Mouse (Mus musculus) limb, embryonic 11.5 days (tissue): ENCODE data around the gene Mmachc. TPM values are rescaled to one million over a fixed set of nuclear protein-coding genes. Genes with fewer than 3 reads are reported as not detected.
"Not testable (repeated sequence)": the region's sequence is repeated elsewhere in the genome, so short reads cannot be mapped to it uniquely, and the experiment has no call there.

ENCODE experiments used
- ATAC-seq: fragments of 200-750 bp; cut with Nextera tagmentation; 2 replicates; pipeline ENCODE4 v1.8.0; 2017; ENCODE audit warnings: low read depth; ENCODE audit not compliant: insufficient number of reproducible peaks, low FRiP score, low TSS enrichment
- DNase-seq: peaks from one replicate; pipeline ENCODE4 v3.0.0-alpha.2; 2015; ENCODE audit warnings: low spot score
- H3K27ac ChIP-seq: fragments of 300-500 bp; sonication (generic); replicated peaks from 2 replicates; pipeline ENCODE4 v1.5.1; 2014; ENCODE audit warnings: low read depth, mild to moderate bottlenecking, low read length
- H3K27me3 ChIP-seq: fragments of 300-500 bp; sonication (generic); 2 replicates; pipeline ENCODE4 v1.6.1; 2014; ENCODE audit warnings: mild to moderate bottlenecking, low read length, mixed read lengths; ENCODE audit not compliant: control insufficient read depth, insufficient read depth
- H3K36me3 ChIP-seq: fragments of 300-500 bp; sonication (generic); 2 replicates; pipeline ENCODE4 v1.6.1; 2014; ENCODE audit warnings: mild to moderate bottlenecking, low read length, moderate library complexity, mixed read lengths; ENCODE audit not compliant: control insufficient read depth, insufficient read depth
- H3K4me1 ChIP-seq: fragments of 300-500 bp; sonication (generic); 2 replicates; pipeline ENCODE4 v1.6.1; 2014; ENCODE audit warnings: low read length, mixed read lengths; ENCODE audit not compliant: control insufficient read depth, insufficient read depth
- H3K4me2 ChIP-seq: fragments of 300-500 bp; sonication (generic); 2 replicates; pipeline ENCODE4 v1.6.1; 2014; ENCODE audit warnings: low read depth, mild to moderate bottlenecking, moderate library complexity; ENCODE audit not compliant: severe bottlenecking
- H3K4me3 ChIP-seq: fragments of 300-500 bp; sonication (generic); 2 replicates; pipeline ENCODE4 v1.5.1; 2014; ENCODE audit warnings: low read depth, low read length
- H3K9ac ChIP-seq: fragments of 300-500 bp; sonication (generic); 2 replicates; pipeline ENCODE4 v1.6.1; 2014; ENCODE audit warnings: mild to moderate bottlenecking, low read length
- H3K9me3 ChIP-seq: fragments of 300-500 bp; sonication (generic); 2 replicates; pipeline ENCODE4 v1.6.1; 2016; ENCODE audit warnings: low read length; ENCODE audit not compliant: control insufficient read depth
- WGBS: fragments of 180-500 bp; shearing (Covaris S2); extraction: QIAGEN DNeasy Blood & Tissue Kit; methylation state at CpG from one replicate; pipeline ENCODE4 v1.1.7; 2014; 5-methylcytosine and 5-hydroxymethylcytosine counted together
- polyA plus RNA-seq: library from polyadenylated mRNA; unstranded; fragments of >200 nt; fragmentation: Nextera tagmentation; extraction: Ambion mirVana; gene quantifications from 2 replicates; pipeline ENCODE4 v1.2.1, GENCODE M21; 2014

Mmachc gene
- polyA plus RNA-seq, 1 experiment from 2014 or later = 24.0 TPM

- no peaks in the 10 kb centered on the region for H3K4me1 ChIP-seq
- H3K36me3 ChIP-seq = no peaks in the 10 kb centered on the region
- WGBS = 75% methylated on average over 2 of the region's 2 CpGs
- H3K9me3 ChIP-seq = no peaks in the 10 kb centered on the region
- ATAC-seq (no peak), DNase-seq (no peak)
- H3K27me3 ChIP-seq = no peaks in the 10 kb centered on the region
- H3K9ac ChIP-seq = no peak overlapping the region
- no peak overlapping the region for H3K27ac ChIP-seq
- H3K4me2 ChIP-seq = no peak overlapping the region
- H3K4me3 ChIP-seq = no peak overlapping the region
Measured at GRCm38 (mm10) chr4:116672785-116673184, 35.4 kb downstream of the Mmachc start.

GRCm38 (mm10) chr4:116669291-116669690, 38.9 kb downstream of the Mmachc start:
- no peaks in the 10 kb centered on the region for H3K4me1 ChIP-seq
- WGBS = 57% methylated on average over 2 of the region's 2 CpGs
- DNase-seq = no peak
- H3K4me2 ChIP-seq = no peak overlapping the region
- no peak overlapping the region for H3K27ac ChIP-seq
- no peaks in the 10 kb centered on the region for H3K27me3 ChIP-seq
- no peak overlapping the region for H3K9ac ChIP-seq
- no peaks in the 10 kb centered on the region for H3K36me3 ChIP-seq
- H3K9me3 ChIP-seq = no peaks in the 10 kb centered on the region
- ATAC-seq = no peak
- H3K4me3 ChIP-seq = no peak overlapping the region

GRCm38 (mm10) chr4:116668145-116668544, 40.1 kb downstream of the Mmachc start:
- H3K9me3 ChIP-seq = no peaks in the 10 kb centered on the region
- DNase-seq (no peak), ATAC-seq (no peak)
- WGBS = 69% methylated on average over 3 of the region's 3 CpGs
- H3K4me1 ChIP-seq = no peaks in the 10 kb centered on the region
- no peaks in the 10 kb centered on the region for H3K27me3 ChIP-seq
- H3K36me3 ChIP-seq = no peaks in the 10 kb centered on the region
- no peak overlapping the region for H3K9ac ChIP-seq
- H3K4me2 ChIP-seq = no peak overlapping the region
- no peak overlapping the region for H3K4me3 ChIP-seq
- no peak overlapping the region for H3K27ac ChIP-seq

DNA sequence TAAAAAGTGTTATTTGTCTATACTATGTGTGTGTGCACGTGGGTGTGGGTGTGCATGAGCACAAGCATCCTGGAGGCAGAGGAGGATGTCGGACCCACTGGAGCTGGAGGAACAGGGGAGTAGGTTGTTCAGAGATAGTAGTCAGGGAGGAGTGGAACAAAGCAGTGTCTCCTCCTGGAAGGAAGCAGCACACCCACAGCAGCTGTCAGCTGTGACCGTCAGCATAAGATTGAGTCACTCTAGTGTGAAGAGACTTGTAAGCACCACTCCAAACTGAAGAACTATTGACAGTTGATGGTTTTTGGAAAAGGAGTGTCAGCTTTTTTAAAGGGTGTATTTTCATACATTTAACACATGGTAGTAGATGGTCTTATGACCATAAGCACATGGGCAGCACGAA, 41.6 kb downstream of the Mmachc start:
- DNase-seq (no peak), ATAC-seq (no peak)
- 71% methylated on average over 4 of the region's 4 CpGs for WGBS
- Histone ChIP-seq H3K36me3 (no peaks in the 10 kb centered on the region), H3K4me1 (no peaks in the 10 kb centered on the region), H3K4me2 (no peak overlapping the region), H3K9me3 (no peaks in the 10 kb centered on the region), H3K9ac (no peak overlapping the region), H3K4me3 (no peak overlapping the region), H3K27me3 (no peaks in the 10 kb centered on the region), H3K27ac (no peak overlapping the region)

- DNase-seq = no peak
- H3K4me1 ChIP-seq = no peaks in the 10 kb centered on the region
- H3K27ac ChIP-seq = no peak overlapping the region
- H3K4me3 ChIP-seq = no peak overlapping the region
- WGBS = 87% methylated on average over 1 of the region's 1 CpGs
- no peak overlapping the region for H3K4me2 ChIP-seq
- ATAC-seq = no peak
- H3K9me3 ChIP-seq = no peaks in the 10 kb centered on the region
- H3K27me3 ChIP-seq = no peaks in the 10 kb centered on the region
- no peak overlapping the region for H3K9ac ChIP-seq
- no peaks in the 10 kb centered on the region for H3K36me3 ChIP-seq
Measured at GRCm38 (mm10) chr4:116661998-116662397, 46.2 kb downstream of the Mmachc start.

DNA sequence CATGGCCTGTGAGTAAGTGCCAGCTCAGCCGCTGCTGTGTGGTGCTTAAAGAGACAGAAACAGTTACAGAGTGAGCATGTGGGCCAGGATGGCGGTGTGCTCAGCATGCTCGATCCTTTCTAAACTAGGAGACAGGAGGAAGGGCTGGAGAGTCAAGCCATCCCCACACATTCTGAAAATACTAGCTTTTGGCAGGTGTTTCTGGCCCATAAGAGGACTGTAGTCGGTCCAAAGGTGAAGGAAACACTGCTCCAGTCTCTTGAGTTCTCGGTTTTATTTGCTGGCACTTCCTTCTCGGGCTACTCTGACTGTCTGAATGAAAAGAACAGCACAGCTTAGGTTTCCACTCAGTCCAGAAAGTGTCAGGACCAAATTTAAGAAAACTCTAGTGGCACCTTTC, 47.4 kb downstream of the Mmachc start:
- Histone ChIP-seq H3K36me3 (no peaks in the 10 kb centered on the region), H3K9me3 (no peaks in the 10 kb centered on the region), H3K4me1 (no peaks in the 10 kb centered on the region), H3K27ac (no peak overlapping the region; the same call in 1 of the 2 replicates), H3K4me2 (no peak overlapping the region), H3K27me3 (no peaks in the 10 kb centered on the region), H3K9ac (no peak overlapping the region), H3K4me3 (no peak overlapping the region)
- DNase-seq (no peak), ATAC-seq (no peak)
- 75% methylated on average over 6 of the region's 6 CpGs for WGBS

GRCm38 (mm10) chr4:116659916-116660315, 48.3 kb downstream of the Mmachc start:
- not testable (repeated sequence) for H3K27ac ChIP-seq, H3K9ac ChIP-seq, H3K27me3 ChIP-seq, H3K9me3 ChIP-seq, H3K4me3 ChIP-seq, ATAC-seq, H3K4me2 ChIP-seq, DNase-seq, H3K4me1 ChIP-seq, H3K36me3 ChIP-seq
- WGBS = 89% methylated on average over 6 of the region's 6 CpGs

DNA sequence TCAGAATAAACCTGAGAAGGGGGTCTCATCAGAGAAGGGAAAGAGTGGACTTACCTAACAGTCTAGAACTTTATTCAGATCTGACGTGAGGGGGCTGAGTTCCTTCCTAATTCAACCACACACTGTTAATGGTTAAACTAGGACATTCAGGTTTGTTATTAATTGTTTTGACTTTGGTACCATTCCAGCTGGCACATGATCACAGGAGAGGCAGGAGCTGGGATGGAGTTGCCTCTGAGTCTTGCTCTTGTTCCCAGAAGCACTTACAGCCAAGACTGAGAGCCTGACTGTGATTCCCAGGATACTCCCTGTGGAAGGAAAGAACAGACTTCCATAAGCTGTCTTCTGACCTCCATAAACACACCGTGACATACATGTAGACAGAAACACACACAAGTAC, 48.7 kb downstream of the Mmachc start:
- DNase-seq = no peak
- no peak for ATAC-seq
- no peaks in the 10 kb centered on the region for H3K36me3 ChIP-seq

GRCm38 (mm10) chr4:116657971-116658370, 50.2 kb downstream of the Mmachc start:
- WGBS = 50% methylated on average over 3 of the region's 3 CpGs
- no peak overlapping the region for H3K4me2 ChIP-seq
- no peak overlapping the region for H3K9ac ChIP-seq
- H3K9me3 ChIP-seq = no peaks in the 10 kb centered on the region
- no peak overlapping the region for H3K4me3 ChIP-seq
- DNase-seq = no peak
- ATAC-seq = no peak
- no peak overlapping the region for H3K27ac ChIP-seq
- H3K27me3 ChIP-seq = no peaks in the 10 kb centered on the region
- H3K36me3 ChIP-seq = no peaks in the 10 kb centered on the region
- H3K4me1 ChIP-seq = no peaks in the 10 kb centered on the region

More for the DNA sequence above, 48.7 kb downstream of the Mmachc start:
- Histone ChIP-seq H3K9ac (no peak overlapping the region), H3K4me2 (no peak overlapping the region), H3K27ac (no peak overlapping the region), H3K4me1 (no peaks in the 10 kb centered on the region), H3K4me3 (no peak overlapping the region), H3K27me3 (no peaks in the 10 kb centered on the region), H3K9me3 (no peaks in the 10 kb centered on the region)
- 88% methylated on average over 2 of the region's 2 CpGs for WGBS
